Mouse (Mus musculus): ENCODE measurements around the gene Exoc2. TPM values are rescaled to one million over a fixed set of nuclear protein-coding genes. Genes with fewer than 3 reads are reported as not detected.
A peak's percentile ranks its signal among the peaks of the same experiment; 100 is the strongest.

Exoc2 gene
- polyA plus RNA-seq, 1 experiment from 2014 or later, result 37.1 TPM

GRCm38 (mm10) chr13:30846506-30846905, 127.4 kb downstream of the Exoc2 start:
- Histone ChIP-seq H3K9me3 (ENCODE audit: control insufficient read depth, low read length) (no peaks in the 10 kb centered on the region), H3K4me2 (ENCODE audit: low read depth, low read length) (no peak overlapping the region), H3K27ac (ENCODE audit: low read length) (no peak overlapping the region), H3K9ac (ENCODE audit: low read length) (no peak overlapping the region), H3K27me3 (ENCODE audit: control insufficient read depth, insufficient read depth, low read depth, low read length) (no peaks in the 10 kb centered on the region), H3K4me3 (ENCODE audit: low read length) (no peak overlapping the region), H3K4me1 (replicated peaks; ENCODE audit: control insufficient read depth, insufficient read depth, low read length) (no peaks in the 10 kb centered on the region), H3K36me3 (ENCODE audit: control insufficient read depth, insufficient read depth, low read length) (no peaks in the 10 kb centered on the region)
- ATAC-seq (ENCODE audit: low read depth), result no peak
- 88% methylated on average over 4 of the region's 4 CpGs for WGBS

DNA sequence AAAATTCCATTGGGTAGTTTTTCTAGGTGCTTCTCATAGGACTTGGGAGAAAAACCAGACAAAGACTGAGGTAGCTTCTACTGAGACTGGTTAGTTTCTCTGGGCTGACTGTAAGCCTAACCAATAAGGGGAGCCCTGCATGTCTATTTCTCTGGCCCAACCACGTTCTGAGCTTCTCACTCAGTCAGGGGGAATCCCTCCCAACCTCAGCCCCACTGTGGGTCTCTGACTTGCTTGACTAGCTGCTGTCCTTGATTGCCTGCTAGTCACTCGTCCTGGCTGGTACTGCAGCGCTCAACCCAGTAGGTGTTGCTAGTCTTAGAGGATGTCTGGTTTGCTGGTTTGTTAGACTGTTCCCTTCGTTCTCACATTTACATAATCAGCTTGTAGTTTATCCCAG, 130.8 kb downstream of the Exoc2 start:
- WGBS, result 83% methylated on average over 4 of the region's 4 CpGs
- no peaks in the 10 kb centered on the region for H3K9me3 ChIP-seq (ENCODE audit: control insufficient read depth, low read length)
- H3K27me3 ChIP-seq (ENCODE audit: control insufficient read depth, insufficient read depth, low read depth, low read length), result no peaks in the 10 kb centered on the region
- H3K36me3 ChIP-seq (ENCODE audit: control insufficient read depth, insufficient read depth, low read length), result no peaks in the 10 kb centered on the region
- no peak overlapping the region for H3K4me3 ChIP-seq (ENCODE audit: low read length)
- H3K4me1 ChIP-seq (replicated peaks; ENCODE audit: control insufficient read depth, insufficient read depth, low read length), result peaks cover 4% of the 10 kb centered on the region; the same call in 1 of the 2 replicates
- H3K9ac ChIP-seq (ENCODE audit: low read length), result no peak overlapping the region
- H3K27ac ChIP-seq (ENCODE audit: low read length), result no peak overlapping the region
- no peak for ATAC-seq (ENCODE audit: low read depth)
- no peak overlapping the region for H3K4me2 ChIP-seq (ENCODE audit: low read depth, low read length)

DNA sequence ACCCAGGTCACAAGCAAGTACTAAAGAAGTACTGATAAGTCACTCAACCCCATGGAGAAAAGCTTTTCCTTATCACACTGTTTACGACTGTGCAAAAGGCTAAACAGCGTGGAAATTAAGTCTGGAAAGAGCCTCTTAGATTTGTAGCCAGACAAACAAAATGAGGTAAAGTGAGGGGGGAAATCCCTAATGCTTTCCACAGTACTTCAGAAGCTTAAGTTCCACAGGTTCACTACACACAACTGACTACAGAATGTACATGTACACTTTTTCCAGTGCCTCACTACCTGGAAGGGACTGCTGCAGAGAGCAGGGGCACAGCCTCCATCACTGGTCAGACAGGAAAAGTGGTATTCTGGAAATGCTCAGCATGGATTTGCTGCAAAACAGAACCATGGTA, 132.1 kb downstream of the Exoc2 start:
- Histone ChIP-seq H3K27ac (ENCODE audit: low read length) (no peak overlapping the region), H3K4me2 (ENCODE audit: low read depth, low read length) (no peak overlapping the region), H3K36me3 (ENCODE audit: control insufficient read depth, insufficient read depth, low read length) (no peaks in the 10 kb centered on the region), H3K9ac (ENCODE audit: low read length) (no peak overlapping the region), H3K9me3 (ENCODE audit: control insufficient read depth, low read length) (no peaks in the 10 kb centered on the region), H3K4me3 (ENCODE audit: low read length) (no peak overlapping the region), H3K27me3 (ENCODE audit: control insufficient read depth, insufficient read depth, low read depth, low read length) (no peaks in the 10 kb centered on the region), H3K4me1 (replicated peaks; ENCODE audit: control insufficient read depth, insufficient read depth, low read length) (peaks cover 4% of the 10 kb centered on the region; the same call in 1 of the 2 replicates)
- ATAC-seq (ENCODE audit: low read depth), result no peak
- WGBS, result 74% methylated on average over 2 of the region's 2 CpGs

DNA sequence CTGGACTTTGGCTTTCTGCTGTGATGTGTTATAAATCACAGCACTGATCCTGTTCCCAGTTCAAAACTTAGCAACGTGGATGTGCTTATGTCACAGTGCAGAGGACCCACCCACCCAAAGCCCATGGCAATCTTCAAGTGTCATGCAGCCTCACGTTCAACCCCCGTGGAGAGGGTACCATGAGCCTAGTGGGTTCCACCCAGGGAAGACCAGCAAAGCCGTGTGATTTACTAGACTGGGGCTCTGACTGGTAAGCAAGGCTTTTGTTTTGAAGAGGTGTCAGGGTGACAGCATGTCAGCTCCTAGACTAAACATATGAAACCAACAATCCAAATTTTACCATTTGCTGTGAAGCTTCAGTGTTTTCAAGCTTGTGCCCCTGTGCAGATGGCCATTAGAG, 132.6 kb downstream of the Exoc2 start:
- Histone ChIP-seq H3K4me3 (ENCODE audit: low read length) (no peak overlapping the region), H3K4me1 (replicated peaks; ENCODE audit: control insufficient read depth, insufficient read depth, low read length) (peaks cover 4% of the 10 kb centered on the region; the same call in 1 of the 2 replicates), H3K9ac (ENCODE audit: low read length) (no peak overlapping the region), H3K27ac (ENCODE audit: low read length) (no peak overlapping the region), H3K4me2 (ENCODE audit: low read depth, low read length) (no peak overlapping the region), H3K36me3 (ENCODE audit: control insufficient read depth, insufficient read depth, low read length) (no peaks in the 10 kb centered on the region), H3K27me3 (ENCODE audit: control insufficient read depth, insufficient read depth, low read depth, low read length) (no peaks in the 10 kb centered on the region), H3K9me3 (ENCODE audit: control insufficient read depth, low read length) (no peaks in the 10 kb centered on the region)
- 0 out of 2 replicates have a peak, but pooled peaks have one; percentile 52 for ATAC-seq (ENCODE audit: low read depth)
- 46% methylated on average over 4 of the region's 4 CpGs for WGBS

DNA sequence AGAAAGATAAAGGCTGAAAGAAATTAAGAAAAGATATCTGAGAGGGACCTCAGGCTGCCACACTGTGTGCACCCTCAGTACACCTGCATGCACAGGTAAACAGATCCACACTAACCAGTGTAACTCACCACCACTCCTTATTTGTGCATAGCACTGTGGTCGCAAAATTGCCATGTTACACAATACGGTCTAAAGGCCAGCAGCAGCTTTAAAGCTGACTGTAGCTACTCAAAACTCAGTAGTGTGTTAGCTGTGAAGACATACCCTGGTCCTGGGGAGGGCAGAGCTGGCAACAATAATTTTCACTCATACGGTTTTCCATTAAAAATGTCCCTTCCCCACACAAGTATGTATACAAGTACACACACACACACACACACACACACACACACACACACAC, 133.2 kb downstream of the Exoc2 start:
- 88% methylated on average over 3 of the region's 3 CpGs for WGBS
- no peak overlapping the region for H3K9ac ChIP-seq (ENCODE audit: low read length)
- H3K4me3 ChIP-seq (ENCODE audit: low read length), result no peak overlapping the region
- ATAC-seq (ENCODE audit: low read depth), result no peak
- H3K4me2 ChIP-seq (ENCODE audit: low read depth, low read length), result no peak overlapping the region
- no peaks in the 10 kb centered on the region for H3K9me3 ChIP-seq (ENCODE audit: control insufficient read depth, low read length)
- no peak overlapping the region for H3K27ac ChIP-seq (ENCODE audit: low read length)
- no peaks in the 10 kb centered on the region for H3K27me3 ChIP-seq (ENCODE audit: control insufficient read depth, insufficient read depth, low read depth, low read length)
- peaks cover 4% of the 10 kb centered on the region; the same call in 1 of the 2 replicates for H3K4me1 ChIP-seq (replicated peaks; ENCODE audit: control insufficient read depth, insufficient read depth, low read length)
- no peaks in the 10 kb centered on the region for H3K36me3 ChIP-seq (ENCODE audit: control insufficient read depth, insufficient read depth, low read length)

GRCm38 (mm10) chr13:30836342-30836741, 137.6 kb downstream of the Exoc2 start:
- no peak overlapping the region for H3K4me3 ChIP-seq (ENCODE audit: low read length)
- no peak overlapping the region for H3K27ac ChIP-seq (ENCODE audit: low read length)
- no peaks in the 10 kb centered on the region for H3K27me3 ChIP-seq (ENCODE audit: control insufficient read depth, insufficient read depth, low read depth, low read length)
- no peaks in the 10 kb centered on the region for H3K36me3 ChIP-seq (ENCODE audit: control insufficient read depth, insufficient read depth, low read length)
- H3K9ac ChIP-seq (ENCODE audit: low read length), result no peak overlapping the region
- ATAC-seq (ENCODE audit: low read depth), result no peak
- H3K9me3 ChIP-seq (ENCODE audit: control insufficient read depth, low read length), result no peaks in the 10 kb centered on the region
- WGBS, result 57% methylated on average over 1 of the region's 1 CpGs
- H3K4me1 ChIP-seq (replicated peaks; ENCODE audit: control insufficient read depth, insufficient read depth, low read length), result peaks cover 4% of the 10 kb centered on the region; the same call in 1 of the 2 replicates
- H3K4me2 ChIP-seq (ENCODE audit: low read depth, low read length), result no peak overlapping the region

GRCm38 (mm10) chr13:30834859-30835258, 139.0 kb downstream of the Exoc2 start:
- 85% methylated on average over 9 of the region's 9 CpGs for WGBS
- ATAC-seq (ENCODE audit: low read depth), result no peak

GRCm38 (mm10) chr13:30834349-30834748, 139.5 kb downstream of the Exoc2 start:
- H3K27ac ChIP-seq (ENCODE audit: low read length), result no peak overlapping the region
- WGBS, result 48% methylated on average over 6 of the region's 6 CpGs
- H3K4me3 ChIP-seq (ENCODE audit: low read length), result no peak overlapping the region
- H3K36me3 ChIP-seq (ENCODE audit: control insufficient read depth, insufficient read depth, low read length), result no peaks in the 10 kb centered on the region
- ATAC-seq (ENCODE audit: low read depth), result no peak
- H3K27me3 ChIP-seq (ENCODE audit: control insufficient read depth, insufficient read depth, low read depth, low read length), result no peaks in the 10 kb centered on the region
- H3K4me1 ChIP-seq (replicated peaks; ENCODE audit: control insufficient read depth, insufficient read depth, low read length), result no peaks in the 10 kb centered on the region
- H3K9ac ChIP-seq (ENCODE audit: low read length), result no peak overlapping the region
- H3K9me3 ChIP-seq (ENCODE audit: control insufficient read depth, low read length), result no peaks in the 10 kb centered on the region
- H3K4me2 ChIP-seq (ENCODE audit: low read depth, low read length), result 0 out of 2 replicates have a peak overlapping the region, but pooled peaks have one; percentile 13

More at GRCm38 (mm10) chr13:30834859-30835258, 139.0 kb downstream of the Exoc2 start:
- H3K27me3 ChIP-seq (ENCODE audit: control insufficient read depth, insufficient read depth, low read depth, low read length), result no peaks in the 10 kb centered on the region
- no peaks in the 10 kb centered on the region for H3K4me1 ChIP-seq (replicated peaks; ENCODE audit: control insufficient read depth, insufficient read depth, low read length)
- H3K9me3 ChIP-seq (ENCODE audit: control insufficient read depth, low read length), result no peaks in the 10 kb centered on the region
- no peak overlapping the region for H3K4me3 ChIP-seq (ENCODE audit: low read length)
- no peaks in the 10 kb centered on the region for H3K36me3 ChIP-seq (ENCODE audit: control insufficient read depth, insufficient read depth, low read length)
- H3K9ac ChIP-seq (ENCODE audit: low read length), result no peak overlapping the region
- H3K4me2 ChIP-seq (ENCODE audit: low read depth, low read length), result no peak overlapping the region
- H3K27ac ChIP-seq (ENCODE audit: low read length), result no peak overlapping the region

- no peak overlapping the region for H3K27ac ChIP-seq (ENCODE audit: low read length)
- no peak overlapping the region for H3K4me2 ChIP-seq (ENCODE audit: low read depth, low read length)
- H3K4me3 ChIP-seq (ENCODE audit: low read length), result no peak overlapping the region
- no peaks in the 10 kb centered on the region for H3K9me3 ChIP-seq (ENCODE audit: control insufficient read depth, low read length)
- no peaks in the 10 kb centered on the region for H3K27me3 ChIP-seq (ENCODE audit: control insufficient read depth, insufficient read depth, low read depth, low read length)
- H3K36me3 ChIP-seq (ENCODE audit: control insufficient read depth, insufficient read depth, low read length), result no peaks in the 10 kb centered on the region
- no peaks in the 10 kb centered on the region for H3K4me1 ChIP-seq (replicated peaks; ENCODE audit: control insufficient read depth, insufficient read depth, low read length)
- 54% methylated on average over 6 of the region's 6 CpGs for WGBS
- H3K9ac ChIP-seq (ENCODE audit: low read length), result no peak overlapping the region
- ATAC-seq (ENCODE audit: low read depth), result no peak
These were observed 140.3 kb downstream of the Exoc2 start for GRCm38 (mm10) chr13:30833476-30834149.

Data from lung, embryonic 16.5 days (tissue).